Mouse (Mus musculus): ENCODE data around the gene Tns1.

- no peak for TF ChIP-seq CTCF (IDR thresholded peaks at IDR 0.05)
- TF ChIP-seq EP300 (IDR thresholded peaks at IDR 0.05): no peak
Observed at GRCm38 (mm10) chr1:74025651-74026226, 98.5 kb downstream of the Tns1 start.

Data from lung, postnatal 0 days (tissue).